Mouse (Mus musculus) cerebellum, adult 2 months (tissue): ENCODE results near the gene Zfhx3.

Experiments used
- CTCF ChIP-seq: fragments of 200-500 bp; IDR thresholded peaks from 2 replicates; pipeline ENCODE4 v1.5.1; 2011; ENCODE audit warnings: low read depth, mild to moderate bottlenecking, control low read depth, low read length, moderate library complexity, borderline replicate concordance; ENCODE audit not compliant: insufficient read depth
- POLR2A ChIP-seq: fragments of 200-500 bp; IDR thresholded peaks from 2 replicates; pipeline ENCODE4 v1.6.1; 2011; ENCODE audit warnings: low read length, control low read depth, borderline replicate concordance; ENCODE audit not compliant: insufficient read depth

- TF ChIP-seq CTCF (no peak), POLR2A (no peak)
These were observed 831.0 kb downstream of the Zfhx3 start for GRCm38 (mm10) chr8:108773436-108773835.
